Mouse (Mus musculus) neural tube, embryonic 14.5 days (tissue): ENCODE results near the gene Faah. TPM values are rescaled to one million over a fixed set of nuclear protein-coding genes. Genes with fewer than 3 reads are reported as not detected.

Experiments
- ATAC-seq: fragments of 200-750 bp; cut with Nextera tagmentation; 2 replicates; pipeline ENCODE4 v1.8.0; 2017; ENCODE audit warnings: low read depth, mild to moderate bottlenecking, moderate TSS enrichment, moderate library complexity
- H3K27ac ChIP-seq: fragments of 300-500 bp; sonication (generic); 2 replicates; pipeline ENCODE4 v1.5.1; 2014; ENCODE audit warnings: low read depth, mild to moderate bottlenecking, control low read depth, low read length, moderate library complexity, mixed read lengths
- H3K27me3 ChIP-seq: fragments of 300-500 bp; sonication (generic); 2 replicates; pipeline ENCODE4 v1.6.1; 2014; ENCODE audit warnings: low read length; ENCODE audit not compliant: control insufficient read depth, insufficient read depth
- H3K36me3 ChIP-seq: fragments of 300-500 bp; sonication (generic); 2 replicates; pipeline ENCODE4 v1.6.1; 2014; ENCODE audit warnings: low read length, mixed read lengths; ENCODE audit not compliant: control insufficient read depth, insufficient read depth
- H3K4me1 ChIP-seq: fragments of 300-500 bp; sonication (generic); 2 replicates; pipeline ENCODE4 v1.6.1; 2014; ENCODE audit warnings: low read length; ENCODE audit not compliant: control insufficient read depth, insufficient read depth
- H3K4me2 ChIP-seq: fragments of 300-500 bp; sonication (generic); 2 replicates; pipeline ENCODE4 v1.6.1; 2014; ENCODE audit warnings: mild to moderate bottlenecking, low read depth, low read length, control low read depth
- H3K4me3 ChIP-seq: fragments of 300-500 bp; sonication (generic); 2 replicates; pipeline ENCODE4 v1.5.1; 2014; ENCODE audit warnings: low read depth, low read length, control low read depth, mixed read lengths
- H3K9ac ChIP-seq: fragments of 300-500 bp; sonication (generic); replicated peaks from 2 replicates; pipeline ENCODE4 v1.6.1; 2014; ENCODE audit warnings: low read depth, mild to moderate bottlenecking, control low read depth, low read length, mixed read lengths
- H3K9me3 ChIP-seq: fragments of 300-500 bp; sonication (generic); 2 replicates; pipeline ENCODE4 v1.6.1; 2016; ENCODE audit warnings: low read length; ENCODE audit not compliant: control insufficient read depth
- WGBS: fragments of 180-500 bp; shearing (Covaris S2); extraction: QIAGEN DNeasy Blood & Tissue Kit; methylation state at CpG from one replicate; pipeline ENCODE4 v1.1.7; 2014; 5-methylcytosine and 5-hydroxymethylcytosine counted together
- polyA plus RNA-seq: library from polyadenylated mRNA; unstranded; fragments of >200 nt; fragmentation: Nextera tagmentation; extraction: Ambion mirVana; gene quantifications from 2 replicates; pipeline ENCODE4 v1.2.1, GENCODE M21; 2014

Faah gene
- polyA plus RNA-seq, 1 experiment from 2014 or later, result 17.1 TPM

- no peak overlapping the region for H3K4me3 ChIP-seq
- H3K9me3 ChIP-seq, result no peaks in the 10 kb centered on the region
- no peak overlapping the region for H3K4me2 ChIP-seq
- no peaks in the 10 kb centered on the region for H3K27me3 ChIP-seq
- H3K36me3 ChIP-seq, result no peaks in the 10 kb centered on the region
- no peak overlapping the region for H3K9ac ChIP-seq
- WGBS, result 89% methylated on average over 1 of the region's 1 CpGs
- no peak overlapping the region for H3K27ac ChIP-seq
- no peak for ATAC-seq
- H3K4me1 ChIP-seq, result no peaks in the 10 kb centered on the region
Measured at GRCm38 (mm10) chr4:116047681-116048080, 30.0 kb upstream of the Faah start.

- H3K4me1 ChIP-seq, result no peaks in the 10 kb centered on the region
- H3K27me3 ChIP-seq, result no peaks in the 10 kb centered on the region
- no peak overlapping the region for H3K4me3 ChIP-seq
- H3K27ac ChIP-seq, result no peak overlapping the region
- ATAC-seq, result no peak
- no peak overlapping the region for H3K4me2 ChIP-seq
- 95% methylated on average over 2 of the region's 2 CpGs for WGBS
- no peak overlapping the region for H3K9ac ChIP-seq
- no peaks in the 10 kb centered on the region for H3K36me3 ChIP-seq
- no peaks in the 10 kb centered on the region for H3K9me3 ChIP-seq
Measured at GRCm38 (mm10) chr4:116046604-116047003, 28.9 kb upstream of the Faah start.

GRCm38 (mm10) chr4:116042186-116042585 is 24.5 kb upstream of the Faah start:
- H3K27ac ChIP-seq, result no peak overlapping the region
- H3K9ac ChIP-seq, result no peak overlapping the region
- no peaks in the 10 kb centered on the region for H3K4me1 ChIP-seq
- H3K36me3 ChIP-seq, result no peaks in the 10 kb centered on the region
- no peak overlapping the region for H3K4me2 ChIP-seq
- no peak overlapping the region for H3K4me3 ChIP-seq
- no peak for ATAC-seq
- no peaks in the 10 kb centered on the region for H3K9me3 ChIP-seq
- H3K27me3 ChIP-seq, result no peaks in the 10 kb centered on the region
- 85% methylated on average over 3 of the region's 3 CpGs for WGBS

GRCm38 (mm10) chr4:116040466-116040865 is 22.7 kb upstream of the Faah start:
- Histone ChIP-seq H3K4me1 (no peaks in the 10 kb centered on the region), H3K9me3 (no peaks in the 10 kb centered on the region), H3K27ac (no peak overlapping the region), H3K27me3 (no peaks in the 10 kb centered on the region), H3K9ac (no peak overlapping the region), H3K4me3 (no peak overlapping the region), H3K36me3 (no peaks in the 10 kb centered on the region), H3K4me2 (no peak overlapping the region)
- whole genome bisulfite sequencing, result 93% methylated on average over 2 of the region's 2 CpGs
- no peak for ATAC-seq

- 86% methylated on average over 5 of the region's 5 CpGs for WGBS
- H3K27ac ChIP-seq, result no peak overlapping the region
- no peak overlapping the region for H3K9ac ChIP-seq
- no peaks in the 10 kb centered on the region for H3K4me1 ChIP-seq
- peaks cover 10% of the 10 kb centered on the region for H3K36me3 ChIP-seq
- H3K4me2 ChIP-seq, result no peak overlapping the region
- no peaks in the 10 kb centered on the region for H3K9me3 ChIP-seq
- no peak for ATAC-seq
- H3K27me3 ChIP-seq, result no peaks in the 10 kb centered on the region
- no peak overlapping the region for H3K4me3 ChIP-seq
Measured at GRCm38 (mm10) chr4:116033374-116033773, 15.6 kb upstream of the Faah start.

GRCm38 (mm10) chr4:116032906-116033305 is 15.2 kb upstream of the Faah start:
- Histone ChIP-seq H3K27me3 (no peaks in the 10 kb centered on the region), H3K9ac (no peak overlapping the region), H3K36me3 (peaks cover 10% of the 10 kb centered on the region), H3K4me3 (no peak overlapping the region), H3K27ac (no peak overlapping the region), H3K9me3 (no peaks in the 10 kb centered on the region), H3K4me2 (no peak overlapping the region), H3K4me1 (no peaks in the 10 kb centered on the region)
- WGBS, result 90% methylated on average over 9 of the region's 9 CpGs
- ATAC-seq, result no peak

- Histone ChIP-seq H3K36me3 (no peaks in the 10 kb centered on the region), H3K27me3 (peaks cover 24% of the 10 kb centered on the region), H3K4me2 (peak overlapping the region; percentile 85), H3K27ac (peak overlapping the region; percentile 39; the same call in 1 of the 2 replicates), H3K9ac (peak overlapping the region; percentile 68), H3K9me3 (no peaks in the 10 kb centered on the region), H3K4me1 (0 out of 2 replicates have a peak, but pooled peaks cover 2% of the 10 kb centered on the region), H3K4me3 (peak overlapping the region; percentile 74)
- ATAC-seq, result peak; percentile 92
- under 1% methylated on average over 60 of the region's 60 CpGs for WGBS
Measured at GRCm38 (mm10) chr4:116017300-116017901, 325 bp downstream of the Faah start.

- no peaks in the 10 kb centered on the region for H3K9me3 ChIP-seq
- WGBS, result 7% methylated on average over 16 of the region's 16 CpGs
- H3K36me3 ChIP-seq, result no peaks in the 10 kb centered on the region
- H3K4me1 ChIP-seq, result 0 out of 2 replicates have a peak, but pooled peaks cover 2% of the 10 kb centered on the region
- peak overlapping the region; percentile 74 for H3K4me3 ChIP-seq
- H3K9ac ChIP-seq, result peak overlapping the region; percentile 68
- H3K4me2 ChIP-seq, result peak overlapping the region; percentile 85
- ATAC-seq, result no peak
- H3K27me3 ChIP-seq, result peaks cover 24% of the 10 kb centered on the region
- no peak overlapping the region for H3K27ac ChIP-seq
Measured at GRCm38 (mm10) chr4:116016862-116017299, 845 bp downstream of the Faah start.

GRCm38 (mm10) chr4:116016396-116016795 is 1.3 kb downstream of the Faah start:
- Histone ChIP-seq H3K27ac (no peak overlapping the region), H3K27me3 (peaks cover 24% of the 10 kb centered on the region), H3K4me2 (peak overlapping the region; percentile 85), H3K4me1 (0 out of 2 replicates have a peak, but pooled peaks cover 2% of the 10 kb centered on the region), H3K36me3 (no peaks in the 10 kb centered on the region), H3K4me3 (peak overlapping the region; percentile 74), H3K9me3 (no peaks in the 10 kb centered on the region), H3K9ac (no peak overlapping the region)
- no peak for ATAC-seq
- WGBS, result 27% methylated on average over 3 of the region's 3 CpGs
